Mouse (Mus musculus) kidney, postnatal 0 days (tissue): Measurements from ENCODE around the gene Klc3. TPM values are rescaled to one million over a fixed set of nuclear protein-coding genes. Genes with fewer than 3 reads are reported as not detected.
A peak's percentile ranks its signal among the peaks of the same experiment; 100 is the strongest.

ENCODE experiments used
- ATAC-seq: fragments of 200-750 bp; cut with Nextera tagmentation; replicated peaks from 2 replicates; pipeline ENCODE4 v1.8.0; 2017; ENCODE audit warnings: low read depth, moderate number of reproducible peaks, moderate TSS enrichment, moderate library complexity; ENCODE audit not compliant: low FRiP score
- DNase-seq: peaks from one replicate; pipeline ENCODE4 v3.0.0-alpha.2; 2016; ENCODE audit warnings: low spot score
- H3K27ac ChIP-seq: fragments of 300-500 bp; sonication (generic); 2 replicates; pipeline ENCODE4 v1.5.1; 2014; ENCODE audit warnings: mild to moderate bottlenecking
- H3K27me3 ChIP-seq: fragments of 300-500 bp; sonication (generic); 2 replicates; pipeline ENCODE4 v1.6.1; 2014; ENCODE audit warnings: low read length, mixed read lengths; ENCODE audit not compliant: insufficient read depth
- H3K36me3 ChIP-seq: fragments of 300-500 bp; sonication (generic); 2 replicates; pipeline ENCODE4 v1.6.1; 2014; ENCODE audit warnings: low read length, mixed read lengths; ENCODE audit not compliant: insufficient read depth
- H3K4me1 ChIP-seq: fragments of 300-500 bp; sonication (generic); replicated peaks from 2 replicates; pipeline ENCODE4 v1.6.1; 2014; ENCODE audit warnings: antibody characterized with exemption, low read length, mixed read lengths; ENCODE audit not compliant: insufficient read depth
- H3K4me2 ChIP-seq: fragments of 300-500 bp; sonication (generic); 2 replicates; pipeline ENCODE4 v1.6.1; 2014; ENCODE audit warnings: mild to moderate bottlenecking, low read length, moderate library complexity, mixed read lengths
- H3K4me3 ChIP-seq: fragments of 300-500 bp; sonication (generic); replicated peaks from 2 replicates; pipeline ENCODE4 v1.5.1; 2014; ENCODE audit warnings: low read depth, low read length
- H3K9ac ChIP-seq: fragments of 300-500 bp; sonication (generic); 2 replicates; pipeline ENCODE4 v1.6.1; 2014; ENCODE audit warnings: low read depth, low read length
- H3K9me3 ChIP-seq: fragments of 300-500 bp; sonication (generic); replicated peaks from 2 replicates; pipeline ENCODE4 v1.6.1; 2016; ENCODE audit warnings: low read length, inconsistent platforms, mixed read lengths
- CTCF ChIP-seq: IDR thresholded peaks from 2 replicates; pipeline ENCODE4 v1.5.1; 2016; ENCODE audit warnings: antibody characterized with exemption, low read depth, mild to moderate bottlenecking, moderate library complexity
- WGBS: fragments of 180-500 bp; shearing (Covaris S2); extraction: QIAGEN DNeasy Blood & Tissue Kit; methylation state at CpG from one replicate; pipeline ENCODE4 v1.1.7; 2014; 5-methylcytosine and 5-hydroxymethylcytosine counted together
- polyA plus RNA-seq: library from polyadenylated mRNA; unstranded; fragments of >200 nt; fragmentation: Nextera tagmentation; extraction: Ambion mirVana; gene quantifications from 2 replicates; pipeline ENCODE4 v1.2.1, GENCODE M21; 2015

Klc3 gene
- polyA plus RNA-seq, 1 experiment from 2014 or later: 6.7 TPM

GRCm38 (mm10) chr7:19437048-19437447, 33.1 kb upstream of the Klc3 start:
- DNase-seq: no peak
- no peaks in the 10 kb centered on the region for H3K4me1 ChIP-seq
- H3K4me3 ChIP-seq: no peak overlapping the region
- no peaks in the 10 kb centered on the region for H3K27me3 ChIP-seq
- H3K4me2 ChIP-seq: no peak overlapping the region
- no peaks in the 10 kb centered on the region for H3K9me3 ChIP-seq
- no peak overlapping the region for H3K9ac ChIP-seq
- ATAC-seq: no peak
- peaks cover 54% of the 10 kb centered on the region for H3K36me3 ChIP-seq
- TF ChIP-seq CTCF: no peak
- H3K27ac ChIP-seq: no peak overlapping the region
- 85% methylated on average over 8 of the region's 9 CpGs for WGBS

- ATAC-seq (no peak), DNase-seq (no peak)
- whole genome bisulfite sequencing: 100% methylated on average over 2 of the region's 2 CpGs
- Histone ChIP-seq H3K9ac (no peak overlapping the region), H3K4me2 (no peak overlapping the region), H3K9me3 (no peaks in the 10 kb centered on the region), H3K36me3 (peaks cover 62% of the 10 kb centered on the region), H3K27ac (no peak overlapping the region), H3K4me1 (no peaks in the 10 kb centered on the region), H3K27me3 (no peaks in the 10 kb centered on the region), H3K4me3 (no peak overlapping the region)
- TF ChIP-seq CTCF: no peak
Measured at GRCm38 (mm10) chr7:19436276-19436675, 32.4 kb upstream of the Klc3 start.

- H3K27ac ChIP-seq: no peak overlapping the region
- no peaks in the 10 kb centered on the region for H3K4me1 ChIP-seq
- no peak overlapping the region for H3K9ac ChIP-seq
- WGBS: 95% methylated on average over 2 of the region's 2 CpGs
- TF ChIP-seq CTCF: peak; percentile 34; the same call in 1 of the 2 replicates
- no peak overlapping the region for H3K4me2 ChIP-seq
- H3K36me3 ChIP-seq: peaks cover 81% of the 10 kb centered on the region
- no peaks in the 10 kb centered on the region for H3K9me3 ChIP-seq
- ATAC-seq (no peak), DNase-seq (no peak)
- H3K4me3 ChIP-seq: no peak overlapping the region
- H3K27me3 ChIP-seq: no peaks in the 10 kb centered on the region
Measured at GRCm38 (mm10) chr7:19432475-19432874, 28.6 kb upstream of the Klc3 start.

GRCm38 (mm10) chr7:19430402-19430801, 26.5 kb upstream of the Klc3 start:
- Histone ChIP-seq H3K9me3 (no peaks in the 10 kb centered on the region), H3K36me3 (peaks cover 77% of the 10 kb centered on the region), H3K4me2 (no peak overlapping the region), H3K4me1 (no peaks in the 10 kb centered on the region), H3K27ac (no peak overlapping the region), H3K4me3 (no peak overlapping the region), H3K9ac (no peak overlapping the region), H3K27me3 (no peaks in the 10 kb centered on the region)
- DNase-seq (no peak), ATAC-seq (no peak)
- TF ChIP-seq CTCF: no peak
- 90% methylated on average over 6 of the region's 6 CpGs for WGBS

GRCm38 (mm10) chr7:19429726-19430125, 25.8 kb upstream of the Klc3 start:
- no peaks in the 10 kb centered on the region for H3K9me3 ChIP-seq
- no peak overlapping the region for H3K9ac ChIP-seq
- DNase-seq (no peak), ATAC-seq (no peak)
- peaks cover 78% of the 10 kb centered on the region for H3K36me3 ChIP-seq
- H3K27ac ChIP-seq: no peak overlapping the region
- H3K4me3 ChIP-seq: no peak overlapping the region
- no peaks in the 10 kb centered on the region for H3K27me3 ChIP-seq
- no peak overlapping the region for H3K4me2 ChIP-seq
- WGBS: 73% methylated on average over 8 of the region's 8 CpGs
- TF ChIP-seq CTCF: no peak
- no peaks in the 10 kb centered on the region for H3K4me1 ChIP-seq

GRCm38 (mm10) chr7:19427999-19428650, 24.2 kb upstream of the Klc3 start:
- Histone ChIP-seq H3K4me3 (no peak overlapping the region), H3K9me3 (no peaks in the 10 kb centered on the region), H3K27me3 (no peaks in the 10 kb centered on the region), H3K36me3 (peaks cover 63% of the 10 kb centered on the region), H3K27ac (no peak overlapping the region), H3K4me1 (no peaks in the 10 kb centered on the region), H3K9ac (no peak overlapping the region), H3K4me2 (no peak overlapping the region)
- ATAC-seq: no peak
- no peak for DNase-seq
- TF ChIP-seq CTCF: no peak
- WGBS: 79% methylated on average over 15 of the region's 15 CpGs

- 91% methylated on average over 6 of the region's 6 CpGs for WGBS
- DNase-seq: no peak
- no peak for ATAC-seq
- Histone ChIP-seq H3K36me3 (peaks cover 50% of the 10 kb centered on the region), H3K27me3 (no peaks in the 10 kb centered on the region), H3K9ac (no peak overlapping the region), H3K4me3 (no peak overlapping the region), H3K27ac (no peak overlapping the region), H3K9me3 (no peaks in the 10 kb centered on the region), H3K4me2 (no peak overlapping the region), H3K4me1 (no peaks in the 10 kb centered on the region)
- TF ChIP-seq CTCF: no peak
Measured at GRCm38 (mm10) chr7:19426888-19427287, 23.0 kb upstream of the Klc3 start.
